Mouse (Mus musculus): ENCODE measurements around the gene Zfyve27. TPM values are rescaled to one million over a fixed set of nuclear protein-coding genes. Genes with fewer than 3 reads are reported as not detected.

Gene Zfyve27
- polyA plus RNA-seq (2012; rRNA removed), result 49.4 and 49.5 TPM in 2 replicates

DNA sequence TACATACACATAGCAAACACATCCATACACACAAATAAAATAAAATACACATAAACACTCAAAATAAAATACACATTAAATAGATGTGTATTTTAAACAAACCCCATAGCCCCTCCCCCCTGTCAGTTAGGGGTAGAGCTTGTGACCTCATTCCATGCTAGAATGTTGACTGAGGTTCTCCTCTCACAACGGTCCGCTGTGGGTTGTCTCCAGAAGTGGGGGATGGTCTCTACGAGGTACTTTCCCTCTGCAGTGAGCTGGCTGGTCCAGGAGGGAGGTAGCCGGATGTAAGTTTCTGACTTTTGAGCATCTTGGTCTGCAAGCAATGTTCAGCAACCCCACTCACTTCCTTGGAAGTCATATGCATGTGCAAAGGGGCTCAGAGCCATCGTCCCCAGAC is at the start of gene Zfyve27:
TSS of gene Zfyve27 (plus strand) at position 188 of the 400 bp plus-strand sequence.
- TF ChIP-seq POLR2A (IDR thresholded peaks at IDR 0.05; ENCODE audit: low read depth, low read length), result no peak
- TF ChIP-seq CTCF (IDR thresholded peaks at IDR 0.05; ENCODE audit: extremely low read depth, insufficient read depth, insufficient read length, insufficient replicate concordance), result no peak
- no peak for DNase-seq (ENCODE audit: low read depth in 1 of 2, low spot score in 2 of 2)
- no peak within 1 kb of the TSS for H3K27ac ChIP-seq (ENCODE audit: insufficient read depth, low read length)
- 76% methylated on average over 5 of the region's 5 CpGs for WGBS
- H3K27me3 ChIP-seq (ENCODE audit: control insufficient read depth, insufficient read depth, low read length), result no peaks in the 10 kb centered on the region
- no peaks in the 10 kb centered on the region; the same call in 1 of the 2 replicates for H3K4me1 ChIP-seq (ENCODE audit: control insufficient read depth, insufficient read depth, insufficient read length)
- H3K36me3 ChIP-seq (ENCODE audit: control insufficient read depth, insufficient read depth, low read length), result no peaks in the 10 kb centered on the region
- H3K4me3 ChIP-seq (ENCODE audit: extremely low read depth, insufficient read depth, insufficient read length), result no peak within 1 kb of the TSS

DNA sequence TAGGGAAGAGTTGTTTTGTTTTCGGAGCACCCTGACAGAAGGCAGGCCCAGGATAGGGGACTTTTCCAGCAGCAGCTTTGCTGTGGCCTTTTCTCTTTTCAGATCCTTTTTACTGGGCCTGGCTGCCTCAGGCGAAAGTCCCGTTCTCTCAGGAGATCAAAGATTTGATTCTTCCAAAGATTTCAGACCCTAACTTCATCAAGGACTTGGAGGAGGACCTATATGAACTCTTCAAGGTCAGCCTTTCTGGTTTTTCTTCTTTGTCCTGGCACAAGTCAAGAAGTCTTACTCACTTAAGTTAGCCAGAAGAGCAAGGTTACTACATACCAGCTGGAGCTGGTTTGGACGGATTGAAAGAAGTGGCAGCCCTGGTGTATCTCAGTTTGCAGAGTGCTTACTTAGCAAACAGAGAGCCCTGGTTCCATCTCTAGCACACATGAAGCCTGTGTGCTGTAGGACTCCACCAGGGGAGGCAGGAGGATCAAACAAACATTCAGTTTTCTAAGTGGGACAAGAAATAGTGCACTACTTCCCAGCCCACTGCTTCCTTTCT is 47.9 kb upstream of the Zfyve27 start:
- 88% methylated on average over 4 of the region's 4 CpGs for WGBS
- Histone ChIP-seq H3K27me3 (ENCODE audit: control insufficient read depth, insufficient read depth, low read length) (no peaks in the 10 kb centered on the region), H3K36me3 (ENCODE audit: control insufficient read depth, insufficient read depth, low read length) (peaks cover 17% of the 10 kb centered on the region), H3K4me1 (ENCODE audit: control insufficient read depth, insufficient read depth, insufficient read length) (no peaks in the 10 kb centered on the region), H3K27ac (ENCODE audit: insufficient read depth, low read length) (no peak overlapping the region), H3K4me3 (ENCODE audit: extremely low read depth, insufficient read depth, insufficient read length) (no peak overlapping the region)
- no peak for TF ChIP-seq CTCF (IDR thresholded peaks at IDR 0.05; ENCODE audit: extremely low read depth, insufficient read depth, insufficient read length, insufficient replicate concordance)
- DNase-seq (ENCODE audit: low read depth in 1 of 2, low spot score in 2 of 2), result no peak

DNA sequence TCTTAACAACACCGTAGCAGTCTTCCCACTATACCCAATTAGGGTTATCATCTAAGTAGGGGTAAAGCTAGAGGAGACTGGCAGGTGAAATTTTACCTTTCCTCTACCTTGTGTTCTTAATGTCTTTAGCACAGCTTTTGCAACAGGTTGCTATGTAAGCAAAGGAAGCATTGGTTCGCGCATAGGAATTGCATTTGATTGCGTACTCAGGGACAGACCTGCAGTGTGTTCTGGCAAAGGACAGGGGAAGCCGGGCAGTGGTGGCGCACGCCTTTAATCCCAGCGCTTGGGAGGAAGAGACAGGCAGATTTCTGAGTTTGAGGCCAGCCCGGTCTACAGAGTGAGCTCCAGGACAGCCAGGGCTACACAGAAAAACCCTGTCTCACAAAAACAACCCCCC is 45.6 kb upstream of the Zfyve27 start:
- TF ChIP-seq CTCF (IDR thresholded peaks at IDR 0.05; ENCODE audit: extremely low read depth, insufficient read depth, insufficient read length, insufficient replicate concordance), result no peak
- no peak for TF ChIP-seq POLR2A (IDR thresholded peaks at IDR 0.05; ENCODE audit: low read depth, low read length)
- Histone ChIP-seq H3K36me3 (ENCODE audit: control insufficient read depth, insufficient read depth, low read length) (peaks cover 24% of the 10 kb centered on the region), H3K27me3 (ENCODE audit: control insufficient read depth, insufficient read depth, low read length) (no peaks in the 10 kb centered on the region), H3K4me3 (ENCODE audit: extremely low read depth, insufficient read depth, insufficient read length) (no peak overlapping the region), H3K27ac (ENCODE audit: insufficient read depth, low read length) (no peak overlapping the region), H3K4me1 (ENCODE audit: control insufficient read depth, insufficient read depth, insufficient read length) (no peaks in the 10 kb centered on the region)
- 94% methylated on average over 9 of the region's 9 CpGs for WGBS
- no peak for DNase-seq (ENCODE audit: low read depth in 1 of 2, low spot score in 2 of 2)

DNA sequence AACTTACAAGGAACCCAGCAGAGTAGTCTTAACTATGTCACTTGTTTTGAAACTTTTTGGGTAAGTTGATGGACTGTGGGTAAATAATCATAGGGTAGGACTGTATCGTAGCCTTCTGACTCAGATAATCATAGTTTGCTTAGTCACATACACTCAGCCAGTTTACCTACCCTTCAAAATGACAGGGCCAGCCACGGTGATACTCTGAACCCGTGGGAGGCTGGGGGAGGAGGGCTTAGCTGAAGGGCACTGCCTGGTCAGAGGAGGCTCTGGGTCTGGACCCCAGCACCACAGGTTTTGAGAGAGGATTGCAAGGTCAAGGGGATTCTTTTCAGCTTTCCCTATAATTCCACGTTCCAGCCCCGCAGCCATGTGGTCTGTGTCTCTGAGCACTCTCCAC is 45.2 kb upstream of the Zfyve27 start:
- no peaks in the 10 kb centered on the region for H3K27me3 ChIP-seq (ENCODE audit: control insufficient read depth, insufficient read depth, low read length)
- peaks cover 24% of the 10 kb centered on the region for H3K36me3 ChIP-seq (ENCODE audit: control insufficient read depth, insufficient read depth, low read length)
- no peak overlapping the region for H3K27ac ChIP-seq (ENCODE audit: insufficient read depth, low read length)
- 89% methylated on average over 5 of the region's 5 CpGs for WGBS
- DNase-seq (ENCODE audit: low read depth in 1 of 2, low spot score in 2 of 2), result no peak
- no peak overlapping the region for H3K4me3 ChIP-seq (ENCODE audit: extremely low read depth, insufficient read depth, insufficient read length)
- H3K4me1 ChIP-seq (ENCODE audit: control insufficient read depth, insufficient read depth, insufficient read length), result no peaks in the 10 kb centered on the region
- TF ChIP-seq CTCF (IDR thresholded peaks at IDR 0.05; ENCODE audit: extremely low read depth, insufficient read depth, insufficient read length, insufficient replicate concordance) (no peak), POLR2A (IDR thresholded peaks at IDR 0.05; ENCODE audit: low read depth, low read length) (no peak)

DNA sequence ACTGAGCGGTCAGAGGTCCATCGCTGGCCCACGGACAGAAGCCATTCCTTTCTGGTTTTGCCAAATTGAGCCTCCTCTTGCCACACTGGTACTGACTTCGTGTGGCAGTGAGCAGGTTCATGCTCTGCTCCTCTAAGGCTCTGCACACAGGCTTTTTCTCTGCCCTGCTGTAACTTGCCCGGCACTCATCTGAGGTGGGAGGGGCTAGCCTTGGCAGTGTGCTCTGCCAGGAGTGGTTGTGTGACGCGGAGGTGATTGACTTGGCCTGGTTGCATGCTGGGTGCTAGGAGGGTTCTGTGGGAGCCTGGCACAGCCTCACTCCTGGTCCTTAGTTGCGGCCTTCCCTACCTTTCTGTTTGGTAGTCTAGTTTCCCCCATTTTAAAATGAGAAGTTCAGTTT is 43.3 kb upstream of the Zfyve27 start:
- no peaks in the 10 kb centered on the region for H3K4me1 ChIP-seq (ENCODE audit: control insufficient read depth, insufficient read depth, insufficient read length)
- H3K4me3 ChIP-seq (ENCODE audit: extremely low read depth, insufficient read depth, insufficient read length), result no peak overlapping the region
- no peak for DNase-seq (ENCODE audit: low read depth in 1 of 2, low spot score in 2 of 2)
- 90% methylated on average over 8 of the region's 8 CpGs for WGBS
- peaks cover 23% of the 10 kb centered on the region for H3K36me3 ChIP-seq (ENCODE audit: control insufficient read depth, insufficient read depth, low read length)
- H3K27ac ChIP-seq (ENCODE audit: insufficient read depth, low read length), result no peak overlapping the region
- H3K27me3 ChIP-seq (ENCODE audit: control insufficient read depth, insufficient read depth, low read length), result no peaks in the 10 kb centered on the region
- TF ChIP-seq CTCF (IDR thresholded peaks at IDR 0.05; ENCODE audit: extremely low read depth, insufficient read depth, insufficient read length, insufficient replicate concordance), result no peak
- no peak for TF ChIP-seq POLR2A (IDR thresholded peaks at IDR 0.05; ENCODE audit: low read depth, low read length)

GRCm38 (mm10) chr19:42124684-42125083 is 39.1 kb upstream of the Zfyve27 start:
- Histone ChIP-seq H3K27me3 (ENCODE audit: control insufficient read depth, insufficient read depth, low read length) (no peaks in the 10 kb centered on the region), H3K4me3 (ENCODE audit: extremely low read depth, insufficient read depth, insufficient read length) (no peak overlapping the region), H3K27ac (ENCODE audit: insufficient read depth, low read length) (no peak overlapping the region), H3K4me1 (ENCODE audit: control insufficient read depth, insufficient read depth, insufficient read length) (peaks cover 5% of the 10 kb centered on the region; the same call in 1 of the 2 replicates), H3K36me3 (ENCODE audit: control insufficient read depth, insufficient read depth, low read length) (peaks cover 18% of the 10 kb centered on the region)
- no peak for DNase-seq (ENCODE audit: low read depth in 1 of 2, low spot score in 2 of 2)
- WGBS, result 87% methylated on average over 13 of the region's 13 CpGs
- TF ChIP-seq POLR2A (IDR thresholded peaks at IDR 0.05; ENCODE audit: low read depth, low read length) (no peak), CTCF (IDR thresholded peaks at IDR 0.05; ENCODE audit: extremely low read depth, insufficient read depth, insufficient read length, insufficient replicate concordance) (no peak)

DNA sequence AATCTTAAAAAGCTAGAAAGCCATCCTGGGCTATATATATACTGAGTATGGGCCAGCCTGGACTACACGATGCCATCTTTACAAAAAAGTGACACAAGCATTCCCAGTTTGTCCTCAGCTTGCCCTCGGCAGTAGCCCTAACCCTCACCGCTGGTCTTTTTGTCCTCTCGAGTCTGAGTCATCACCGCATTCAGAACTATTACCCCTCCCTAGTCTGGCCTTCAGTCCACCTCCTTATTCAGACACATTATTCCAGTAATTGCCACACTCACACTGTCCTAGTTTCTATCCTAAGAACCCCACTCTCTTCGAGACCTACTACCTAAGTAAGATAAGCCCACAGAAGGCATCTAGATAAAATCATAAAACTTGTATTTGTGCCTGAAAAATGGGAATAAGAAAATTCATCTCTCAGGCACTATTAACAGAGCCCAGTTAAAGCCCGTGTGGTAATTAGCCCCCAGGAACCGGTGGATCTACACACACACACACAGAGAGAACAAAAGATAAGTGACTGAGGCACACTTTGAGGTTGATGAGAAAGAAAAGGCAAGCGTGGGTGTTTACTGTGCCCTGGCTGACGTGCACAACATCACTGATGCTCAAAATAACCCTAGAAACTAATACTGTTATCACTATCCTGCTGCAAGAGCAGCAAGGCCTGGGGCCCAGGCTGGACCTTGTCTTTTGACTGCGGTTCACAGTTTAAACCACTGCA is 38.1 kb upstream of the Zfyve27 start:
- TF ChIP-seq CTCF (IDR thresholded peaks at IDR 0.05; ENCODE audit: extremely low read depth, insufficient read depth, insufficient read length, insufficient replicate concordance) (no peak), POLR2A (IDR thresholded peaks at IDR 0.05; ENCODE audit: low read depth, low read length) (no peak)
- DNase-seq (ENCODE audit: low read depth in 1 of 2, low spot score in 2 of 2), result no peak
- H3K36me3 ChIP-seq (ENCODE audit: control insufficient read depth, insufficient read depth, low read length), result peaks cover 11% of the 10 kb centered on the region
- H3K27ac ChIP-seq (ENCODE audit: insufficient read depth, low read length), result no peak overlapping the region
- H3K4me1 ChIP-seq (ENCODE audit: control insufficient read depth, insufficient read depth, insufficient read length), result peaks cover 8% of the 10 kb centered on the region; the same call in 1 of the 2 replicates
- no peak overlapping the region for H3K4me3 ChIP-seq (ENCODE audit: extremely low read depth, insufficient read depth, insufficient read length)
- no peaks in the 10 kb centered on the region for H3K27me3 ChIP-seq (ENCODE audit: control insufficient read depth, insufficient read depth, low read length)
- WGBS, result 85% methylated on average over 11 of the region's 11 CpGs

All from spleen, adult 2 months (tissue).